Mouse (Mus musculus) heart, adult 9 months (tissue): Measurements from ENCODE around the gene Rap2c.

Source experiments
- DNase-seq, 2 experiments: peaks; one replicate each; pipeline ENCODE4 v3.0.0; 2022; ENCODE audit warnings: low spot score in 2 of 2

The Rap2c gene

DNA sequence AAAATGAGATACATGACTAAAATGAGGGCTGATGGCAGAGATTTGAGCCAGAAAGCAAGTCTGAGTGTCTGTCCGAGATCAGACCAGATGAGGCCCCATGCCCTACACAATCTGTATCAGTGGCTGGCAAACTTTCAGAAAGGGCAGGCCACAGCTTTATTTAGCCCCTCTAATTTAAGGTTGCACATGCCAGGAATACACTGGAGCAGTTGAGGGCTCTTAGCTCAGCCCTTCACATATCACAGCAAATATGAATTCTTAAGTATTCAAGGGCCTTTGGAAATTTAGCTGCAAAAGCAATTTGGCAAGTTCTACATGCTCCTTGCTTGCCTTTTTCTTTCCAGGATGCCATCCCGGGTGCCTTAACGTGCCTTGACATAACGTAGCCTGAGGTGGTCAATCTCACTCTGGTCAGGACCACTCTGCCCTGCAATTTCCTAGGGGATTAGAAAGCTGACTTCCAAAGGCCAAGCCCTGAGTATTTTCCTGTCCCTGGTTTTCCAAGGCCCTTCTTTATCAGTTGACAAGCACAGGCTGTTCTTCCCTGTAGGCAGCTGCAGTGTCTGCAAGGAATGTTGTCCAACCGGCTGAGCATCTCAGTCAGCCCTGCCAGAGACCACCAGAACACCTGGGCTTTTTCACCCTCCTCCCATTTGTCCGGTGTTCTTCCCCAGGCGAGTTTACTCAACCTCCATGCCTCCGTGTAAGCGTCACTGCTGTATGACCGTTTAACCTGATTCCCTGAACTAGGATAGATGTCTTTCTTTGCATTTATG lies 49.5 kb downstream of the Rap2c start:
- peak in 1 of 2 experiments; percentile 1 for DNase-seq

DNA sequence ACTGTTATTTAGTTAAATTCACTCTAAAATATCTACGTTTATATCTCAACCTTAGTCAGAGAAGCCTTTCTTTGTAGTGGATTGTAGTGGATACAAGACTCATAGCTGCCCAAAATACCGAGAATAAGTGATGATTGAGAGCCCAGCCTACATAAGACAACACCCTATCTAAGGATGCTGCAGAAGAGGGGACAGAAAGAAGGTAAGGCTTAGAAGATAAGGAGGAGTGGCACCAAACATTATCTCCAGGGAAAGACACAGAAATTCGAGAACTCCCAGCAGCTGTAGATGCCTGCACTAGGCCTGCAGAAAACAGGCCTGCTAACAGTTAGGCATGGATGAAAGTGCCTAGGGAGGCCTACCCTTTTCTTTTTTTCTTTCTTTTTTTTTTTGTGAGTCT lies 52.7 kb downstream of the Rap2c start:
- DNase-seq: no peak

DNA sequence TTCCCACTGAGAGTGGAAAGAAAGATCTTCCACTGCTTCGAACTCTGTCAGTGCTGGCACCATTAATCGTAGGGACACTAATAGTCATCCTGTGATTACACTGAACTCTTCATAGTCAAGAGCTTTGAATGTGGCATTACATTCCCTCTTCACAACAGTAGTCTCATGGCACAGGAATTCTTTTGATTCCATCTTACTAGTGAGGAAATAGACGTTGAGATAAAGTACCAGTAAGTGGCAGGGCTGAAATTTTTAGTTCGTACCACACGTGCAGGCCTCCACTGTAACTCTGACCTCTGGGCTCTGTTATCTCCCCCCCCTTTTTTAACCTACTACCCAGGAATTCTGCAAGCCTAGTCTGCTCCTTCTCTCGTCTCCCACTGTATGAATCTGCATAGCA lies 54.9 kb downstream of the Rap2c start:
- DNase-seq: no peak
